In genomic region chr16:52718231-52718932, GRCm38 (mm10) we compare ENCODE assay signal across 25 mouse cellular contexts.
DNase-seq lines count a peak whose midpoint lies in the region; ATAC-seq lines count a peak whose summit lies in the region.
"Had no signal": no experiment of that assay in that cellular context is flagged by ENCODE, and none has a peak within 500 bp of the region (broad histone marks: within the 10 kb centered on the region; RNA-seq: fewer than 3 reads in every experiment).

No protein-coding gene starts in this region.

- H3K4me2 ChIP-seq in midbrain, embryonic 11.5 days, result no peak overlapping the region
- no peak overlapping the region for H3K4me2 ChIP-seq in midbrain, embryonic 16.5 days (ENCODE audit: low read length)
- H3K4me2 ChIP-seq: embryonic facial prominence, embryonic 12.5 days; forebrain, embryonic 13.5 days; forebrain, embryonic 15.5 days had no signal

- H3K4me1 ChIP-seq in midbrain, embryonic 11.5 days (ENCODE audit: control insufficient read depth, insufficient read depth, low read length), result no peaks in the 10 kb centered on the region
- no peaks in the 10 kb centered on the region for H3K4me1 ChIP-seq in midbrain, embryonic 16.5 days (ENCODE audit: control insufficient read depth, insufficient read depth, low read length)
- H3K4me1 ChIP-seq: embryonic facial prominence, embryonic 12.5 days; forebrain, embryonic 13.5 days; forebrain, embryonic 15.5 days had no signal

- no peak overlapping the region for H3K9ac ChIP-seq in midbrain, embryonic 11.5 days (ENCODE audit: low read length)
- no peak overlapping the region for H3K9ac ChIP-seq in midbrain, embryonic 16.5 days (ENCODE audit: low read depth, low read length)
- H3K9ac ChIP-seq: embryonic facial prominence, embryonic 12.5 days; forebrain, embryonic 13.5 days; forebrain, embryonic 15.5 days; forebrain, postnatal 0 days had no signal

- DNase-seq in midbrain, embryonic 11.5 days (ENCODE audit: low spot score, missing footprints), result peak; percentile 41
- DNase-seq in R1 (ENCODE audit: low read depth, low spot score), result peak; percentile 83
- DNase-seq in large intestine, adult 2 months (ENCODE audit: low read depth, low spot score), result peak; percentile 22
- no peak for DNase-seq in layer of hippocampus, postnatal 14 days (ENCODE audit: low spot score in 2 of 2)
- no peak for DNase-seq in frontal cortex, postnatal 25 days (ENCODE audit: low spot score in 2 of 2)
- DNase-seq: adrenal gland, adult 8-10 months; adrenal gland, postnatal 14 days; adrenal gland, postnatal 36 days; B cell, adult 2 months; cerebellum, adult 11-12 months; cerebellum, adult 2 months; cerebellum, adult 9-10 months; cerebellum, postnatal 14 days; cerebellum, postnatal 36 days; embryo, embryonic 11 days; forebrain, postnatal 0 days had no signal

- no peaks in the 10 kb centered on the region for H3K9me3 ChIP-seq in midbrain, embryonic 11.5 days (ENCODE audit: control insufficient read depth, low read length)
- H3K9me3 ChIP-seq in midbrain, embryonic 16.5 days (replicated peaks; ENCODE audit: control insufficient read depth, low read length, poor library complexity, severe bottlenecking), result no peaks in the 10 kb centered on the region
- H3K9me3 ChIP-seq: embryonic facial prominence, embryonic 12.5 days; forebrain, embryonic 13.5 days; forebrain, embryonic 15.5 days had no signal

- ATAC-seq in midbrain, embryonic 11.5 days (ENCODE audit: low FRiP score), result no peak
- no peak for ATAC-seq in midbrain, embryonic 16.5 days
- ATAC-seq: activated CD4-positive, CD25-positive, alpha-beta regulatory T cell, adult 4 months; CD4-positive, CD25-positive, alpha-beta regulatory T cell, adult 4 months; forebrain, embryonic 13.5 days; forebrain, embryonic 15.5 days; forebrain, postnatal 0 days; Patski had no signal

- H3K4me3 ChIP-seq in midbrain, embryonic 11.5 days (ENCODE audit: low read depth, low read length), result no peak overlapping the region
- no peak overlapping the region for H3K4me3 ChIP-seq in midbrain, embryonic 16.5 days (ENCODE audit: low read depth, low read length)
- H3K4me3 ChIP-seq: embryonic facial prominence, embryonic 12.5 days; forebrain, embryonic 13.5 days; forebrain, embryonic 15.5 days had no signal

- H3K27ac ChIP-seq in midbrain, embryonic 11.5 days (ENCODE audit: low read depth, low read length), result no peak overlapping the region
- no peak overlapping the region for H3K27ac ChIP-seq in midbrain, embryonic 16.5 days (ENCODE audit: low read length)
- H3K27ac ChIP-seq: embryonic facial prominence, embryonic 12.5 days; forebrain, embryonic 13.5 days; forebrain, embryonic 15.5 days had no signal

- H3K27me3 ChIP-seq in midbrain, embryonic 11.5 days (ENCODE audit: control insufficient read depth, insufficient read depth, low read length), result no peaks in the 10 kb centered on the region
- no peaks in the 10 kb centered on the region for H3K27me3 ChIP-seq in midbrain, embryonic 16.5 days (ENCODE audit: control insufficient read depth, insufficient read depth, low read depth, low read length)
- H3K27me3 ChIP-seq: CH12.LX; embryonic facial prominence, embryonic 12.5 days; forebrain, embryonic 13.5 days; forebrain, embryonic 15.5 days; Patski had no signal

- no peaks in the 10 kb centered on the region for H3K36me3 ChIP-seq in midbrain, embryonic 11.5 days (ENCODE audit: control insufficient read depth, insufficient read depth, low read length)
- H3K36me3 ChIP-seq in midbrain, embryonic 16.5 days (ENCODE audit: control insufficient read depth, insufficient read depth, low read length), result no peaks in the 10 kb centered on the region
- H3K36me3 ChIP-seq: embryonic facial prominence, embryonic 12.5 days; forebrain, embryonic 15.5 days; G1E had no signal

- 77% methylated on average over 1 of the region's 1 CpGs for WGBS in midbrain, embryonic 11.5 days
- 83% methylated on average over 1 of the region's 1 CpGs for WGBS in midbrain, embryonic 16.5 days
- WGBS in large intestine, adult 2 months, result 35% methylated on average over 1 of the region's 1 CpGs

Comparison
In these comparisons a context has a peak if more than half of its experiments do, and no peak if none do; other contexts are left out.
1. DNase-seq: peak in midbrain, embryonic 11.5 days (single experiment), R1 (single experiment) and large intestine, adult 2 months (single experiment); none in layer of hippocampus, postnatal 14 days (0 of 2) and frontal cortex, postnatal 25 days (0 of 2).